Mouse (Mus musculus) liver, postnatal 0 days (tissue): ENCODE data around the gene Psd.

Source experiments
- CTCF ChIP-seq: sonication (generic); IDR thresholded peaks from 2 replicates; pipeline ENCODE4 v1.5.1; 2016; ENCODE audit warnings: antibody characterized with exemption, low read depth
- EP300 ChIP-seq: IDR thresholded peaks from 2 replicates; pipeline ENCODE4 v1.6.1; 2016; ENCODE audit warnings: antibody characterized with exemption, low read depth, mild to moderate bottlenecking

DNA sequence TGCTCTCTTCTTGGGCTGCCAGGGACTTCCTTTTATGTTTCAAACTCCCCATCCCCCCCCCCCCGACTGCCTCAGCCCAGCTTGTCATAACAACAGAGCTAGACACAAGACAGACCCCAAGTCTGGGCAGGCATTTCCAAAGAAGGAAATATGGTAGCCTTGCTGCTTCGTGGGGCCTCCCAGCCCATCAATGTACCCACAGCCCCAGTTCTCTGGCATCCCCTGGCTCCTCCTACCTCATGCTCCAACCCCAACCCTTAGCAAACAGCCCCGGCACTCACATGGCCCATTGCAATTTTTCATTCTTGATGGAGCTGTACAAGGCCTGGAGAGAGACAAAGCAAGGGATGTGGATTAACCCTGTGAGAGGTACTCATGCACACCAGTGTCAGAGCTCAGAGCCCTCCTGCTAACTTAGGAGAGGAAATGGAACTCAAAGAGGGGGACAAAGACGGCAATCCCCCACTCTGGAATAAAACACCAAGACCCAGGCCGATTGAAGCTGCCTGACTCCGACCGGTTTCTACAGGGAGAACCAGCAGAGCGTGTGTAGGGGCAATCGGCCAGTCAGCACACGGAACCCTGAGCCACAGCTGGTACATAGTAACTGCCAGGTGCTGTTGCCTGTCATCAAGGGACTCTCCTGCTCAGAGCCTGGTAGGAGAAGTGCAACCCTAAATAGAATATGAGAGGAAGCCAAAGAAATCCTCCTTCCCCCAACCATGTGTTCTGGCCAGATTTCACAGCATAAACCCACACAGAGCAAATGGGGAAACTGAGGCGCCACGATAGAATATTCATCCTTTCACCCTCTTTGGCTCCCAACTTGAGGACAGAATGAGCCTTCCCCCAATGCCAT is 11.0 kb downstream of the Psd start:
- TF ChIP-seq CTCF (no peak), EP300 (no peak)
